Mouse (Mus musculus): Measurements from ENCODE around the gene Aldh3b3.
A peak's percentile ranks its signal among the peaks of the same experiment; 100 is the strongest.
"Not testable (repeated sequence)": the region's sequence is repeated elsewhere in the genome, so short reads cannot be mapped to it uniquely, and the experiment has no call there.

Aldh3b3 gene

GRCm38 (mm10) chr19:3935896-3936850 is 22.3 kb upstream of the Aldh3b3 start:
- DNase-seq (ENCODE audit: low spot score): peak; percentile 67

- DNase-seq (ENCODE audit: low spot score): no peak
Measured at GRCm38 (mm10) chr19:3942315-3942714, 16.1 kb upstream of the Aldh3b3 start.

GRCm38 (mm10) chr19:3942986-3943735 is 15.3 kb upstream of the Aldh3b3 start:
- DNase-seq (ENCODE audit: low spot score): no peak

GRCm38 (mm10) chr19:3945872-3946564 is 12.4 kb upstream of the Aldh3b3 start:
- DNase-seq (ENCODE audit: low spot score): no peak

GRCm38 (mm10) chr19:3946715-3947114 is 11.7 kb upstream of the Aldh3b3 start:
- peak; percentile 71 for DNase-seq (ENCODE audit: low spot score)

GRCm38 (mm10) chr19:3947813-3948212 is 10.6 kb upstream of the Aldh3b3 start:
- no peak for DNase-seq (ENCODE audit: low spot score)

- no peak for DNase-seq (ENCODE audit: low spot score)
Measured at GRCm38 (mm10) chr19:3948546-3948945, 9.9 kb upstream of the Aldh3b3 start.

GRCm38 (mm10) chr19:3950331-3950730 is 8.1 kb upstream of the Aldh3b3 start:
- DNase-seq (ENCODE audit: low spot score): no peak

GRCm38 (mm10) chr19:3951461-3951860 is 7.0 kb upstream of the Aldh3b3 start:
- no peak for DNase-seq (ENCODE audit: low spot score)

GRCm38 (mm10) chr19:3952099-3952498 is 6.3 kb upstream of the Aldh3b3 start:
- no peak for DNase-seq (ENCODE audit: low spot score)

GRCm38 (mm10) chr19:3955033-3955432 is 3.4 kb upstream of the Aldh3b3 start:
- no peak for DNase-seq (ENCODE audit: low spot score)

- no peak for DNase-seq (ENCODE audit: low spot score)
Measured at GRCm38 (mm10) chr19:3955804-3956203, 2.6 kb upstream of the Aldh3b3 start.

GRCm38 (mm10) chr19:3957296-3958036 is 979 bp upstream of the Aldh3b3 start:
- not testable (repeated sequence) for DNase-seq (ENCODE audit: low spot score)

- DNase-seq (ENCODE audit: low spot score): no peak
Measured at GRCm38 (mm10) chr19:3959030-3959429, 585 bp downstream of the Aldh3b3 start.

- no peak for DNase-seq (ENCODE audit: low spot score)
Measured at GRCm38 (mm10) chr19:3960211-3960610, 1.8 kb downstream of the Aldh3b3 start.

- DNase-seq (ENCODE audit: low spot score): not testable (repeated sequence)
Measured at GRCm38 (mm10) chr19:3961805-3962204, 3.4 kb downstream of the Aldh3b3 start.

- no peak for DNase-seq (ENCODE audit: low spot score)
Measured at GRCm38 (mm10) chr19:3962469-3962868, 4.0 kb downstream of the Aldh3b3 start.

- DNase-seq (ENCODE audit: low spot score): no peak
Measured at GRCm38 (mm10) chr19:3964030-3964429, 5.6 kb downstream of the Aldh3b3 start.

- DNase-seq (ENCODE audit: low spot score): no peak
Measured at GRCm38 (mm10) chr19:3966330-3967075, 8.1 kb downstream of the Aldh3b3 start.

GRCm38 (mm10) chr19:3967258-3967657 is 8.8 kb downstream of the Aldh3b3 start:
- no peak for DNase-seq (ENCODE audit: low spot score)

GRCm38 (mm10) chr19:3972229-3972628 is 13.8 kb downstream of the Aldh3b3 start, which contains the start of gene Aldh3b2:
Gene Aldh3b2, plus strand, starts transcription at chr19:3972328.
- DNase-seq (ENCODE audit: low spot score): no peak

Measured in layer of hippocampus, adult 11-12 months (tissue).